Mouse (Mus musculus): ENCODE measurements at regions not wholly inside any gene's neighbourhood (a gene's known extent, or its start where the extent isn't known, plus 50 kb on each side); places are given as distances from the start of the nearest gene placed in this dataset.

DNA sequence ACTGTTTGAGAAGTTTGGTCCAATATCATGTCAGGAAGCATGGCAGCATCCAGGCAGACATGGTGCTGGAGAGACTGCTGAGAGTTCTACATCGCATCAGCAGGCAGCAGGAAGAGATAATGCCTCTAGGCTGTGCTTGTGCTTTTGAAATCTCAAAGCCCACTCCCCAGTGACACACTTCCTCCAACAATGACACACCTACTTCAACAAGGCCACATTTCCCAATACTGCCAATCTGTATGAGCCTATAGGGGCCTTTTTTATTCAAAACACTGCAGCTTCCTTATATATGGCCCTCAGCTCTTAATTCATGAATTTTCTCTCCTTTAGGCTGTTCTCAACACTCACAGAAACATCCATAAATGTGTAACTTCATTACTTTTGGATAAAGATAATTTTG, 97.4 kb upstream of the Inhba start:
- no peak for DNase-seq (ENCODE audit: extremely low spot score in 1 of 2, low spot score in 1 of 2)

DNA sequence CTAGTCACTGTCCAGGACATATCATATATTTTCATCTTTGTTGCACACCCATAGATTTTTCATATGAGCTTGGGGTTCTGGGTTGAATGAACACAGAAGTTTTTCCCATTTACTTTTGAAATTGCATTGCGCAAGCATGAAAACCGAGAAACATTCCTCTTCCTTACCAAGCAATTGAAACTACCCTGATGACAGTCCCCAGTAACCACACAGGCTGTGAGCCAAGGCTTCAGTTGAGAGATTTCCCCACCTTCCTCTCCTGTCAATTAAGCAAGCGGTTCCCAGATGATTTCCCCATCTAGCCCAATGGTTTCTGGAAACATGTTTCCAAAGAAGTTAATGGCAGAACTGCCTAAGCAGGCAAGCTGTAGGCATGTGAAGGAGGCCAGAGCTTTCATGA, 81.8 kb upstream of the Inhba start:
- no peak for DNase-seq (ENCODE audit: extremely low spot score in 1 of 2, low spot score in 1 of 2)

DNA sequence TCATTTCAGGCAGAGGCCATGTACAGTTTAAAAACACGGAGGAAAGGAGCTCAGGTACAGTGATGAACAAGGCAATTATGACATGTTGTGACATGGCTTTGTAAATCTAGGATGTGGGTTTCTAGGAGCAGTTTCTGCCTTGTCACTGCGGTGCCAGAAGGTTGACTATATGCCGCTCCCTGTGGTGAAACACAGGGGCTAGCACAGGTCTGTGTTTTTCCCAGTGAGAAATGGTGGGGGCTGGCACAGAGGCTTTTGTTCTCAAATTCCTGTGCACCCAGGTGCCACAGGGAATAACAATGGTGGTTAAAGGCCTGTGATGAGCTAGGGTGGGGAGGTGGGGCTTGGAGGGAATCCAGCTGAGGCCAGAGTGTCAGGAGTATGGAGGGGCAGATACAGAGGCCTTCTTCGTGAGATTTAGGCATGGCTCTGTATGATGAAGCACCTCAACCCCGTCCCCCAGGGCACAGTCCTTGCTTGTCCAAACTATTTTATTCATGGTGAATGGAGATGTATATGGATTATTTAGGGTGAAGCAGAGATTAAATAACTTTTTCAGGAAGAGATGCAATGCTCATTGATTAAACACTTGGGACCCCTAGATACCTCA, 80.0 kb upstream of the Inhba start:
- no peak for DNase-seq (ENCODE audit: extremely low spot score in 1 of 2, low spot score in 1 of 2)

DNA sequence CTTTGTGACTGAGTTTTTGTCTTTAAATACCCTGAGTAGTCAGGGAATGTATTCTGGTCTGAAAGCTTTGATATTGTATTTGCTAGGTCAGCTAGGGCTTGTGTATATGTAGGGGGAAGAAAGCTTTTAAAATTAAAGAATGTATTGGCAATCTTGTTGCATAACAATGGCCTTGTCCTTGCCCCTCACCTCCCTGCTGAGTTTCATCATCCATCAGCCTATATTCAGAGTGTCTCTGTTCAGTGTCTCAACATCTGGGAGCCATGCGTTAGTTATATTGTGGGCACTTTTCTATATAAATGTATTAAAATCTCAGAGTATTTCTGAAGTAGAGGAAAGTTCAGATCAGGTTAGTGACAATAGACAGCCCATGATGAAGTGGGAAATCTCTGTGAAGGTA, 76.0 kb upstream of the Inhba start:
- no peak for DNase-seq (ENCODE audit: extremely low spot score in 1 of 2, low spot score in 1 of 2)

DNA sequence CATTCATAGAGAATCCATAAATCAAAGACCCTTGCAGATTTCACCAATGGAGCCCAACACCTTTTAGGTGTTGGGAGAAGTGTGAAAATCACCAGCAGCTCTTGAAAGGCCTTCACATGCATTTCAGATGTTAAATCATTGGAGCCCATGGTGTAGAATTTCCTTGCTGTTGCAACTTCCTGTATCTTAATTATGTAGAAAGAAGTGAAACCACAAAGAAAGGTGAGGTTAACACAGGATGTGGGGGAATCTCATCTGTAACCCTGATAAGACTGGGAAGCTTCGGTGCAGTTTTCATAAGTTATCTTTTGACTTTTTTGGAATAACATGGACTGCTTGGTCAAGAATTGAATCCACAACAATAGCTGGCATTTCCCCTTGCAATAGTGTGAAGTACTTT, 75.5 kb upstream of the Inhba start:
- DNase-seq (ENCODE audit: extremely low spot score in 1 of 2, low spot score in 1 of 2), result no peak

DNA sequence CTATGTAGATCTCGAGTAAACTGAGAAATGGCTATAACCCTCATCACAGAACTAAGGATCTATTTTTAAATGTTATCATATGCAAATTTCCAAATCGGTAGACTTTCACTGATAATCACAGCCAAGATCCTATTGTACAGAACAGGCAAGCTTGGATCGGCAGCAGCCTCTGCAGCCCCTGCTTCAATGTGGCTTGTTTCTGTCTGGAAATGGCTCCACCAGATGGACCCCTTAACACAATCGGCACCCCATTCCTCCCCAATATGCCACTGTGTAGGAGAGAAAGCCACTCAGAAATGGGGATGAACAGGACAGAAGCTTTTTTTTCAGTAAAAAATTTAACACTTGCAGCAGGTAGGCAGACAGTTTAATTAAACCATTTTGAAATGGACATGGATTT, 61.5 kb upstream of the Inhba start:
- DNase-seq (ENCODE audit: extremely low spot score in 1 of 2, low spot score in 1 of 2), result peak in 1 of 2 experiments; percentile 6

DNA sequence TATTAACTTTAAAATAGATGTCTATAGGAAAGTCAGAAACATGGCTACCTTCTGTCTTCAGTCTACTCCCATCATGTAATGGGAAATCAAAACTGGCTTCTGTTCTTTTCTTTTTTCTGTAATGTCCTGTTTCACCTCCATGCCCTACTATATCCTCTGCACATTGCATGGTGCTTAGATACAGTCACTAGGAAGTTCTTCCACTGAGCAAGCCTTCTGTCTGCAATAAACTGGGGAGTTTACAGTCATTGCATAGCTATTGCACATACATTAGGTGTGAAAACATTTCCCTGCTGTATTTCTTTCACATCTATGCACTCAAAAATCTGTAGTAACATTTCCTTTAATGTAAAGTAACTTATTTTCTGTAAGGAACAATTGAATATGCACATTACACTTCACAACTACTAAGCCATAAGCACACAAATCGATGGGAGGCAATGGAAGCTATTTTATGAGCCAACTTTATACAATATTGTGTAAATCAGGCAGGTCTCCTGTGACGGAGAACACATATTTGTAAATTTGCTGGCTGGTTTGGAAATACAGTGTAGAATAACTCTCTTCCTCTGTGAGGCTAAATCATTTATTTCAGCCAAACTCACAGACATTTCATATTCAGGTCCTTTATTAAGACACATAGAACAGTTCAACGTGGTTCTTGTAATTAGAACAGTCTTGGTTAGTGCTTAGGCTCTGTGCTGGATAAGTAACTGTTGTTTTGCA, 60.6 kb upstream of the Inhba start:
- DNase-seq (ENCODE audit: extremely low spot score in 1 of 2, low spot score in 1 of 2), result no peak

Measured in layer of hippocampus, postnatal 25 days (tissue).